Mouse (Mus musculus) ES-E14 (cell line): ENCODE measurements around the gene Cs.

Source experiments
- CHD2 ChIP-seq: IDR thresholded peaks from 2 replicates; pipeline ENCODE4 v1.6.1; 2014; ENCODE audit warnings: mild to moderate bottlenecking, low read depth, low read length, inconsistent platforms
- MAFK ChIP-seq: IDR thresholded peaks from 2 replicates; pipeline ENCODE4 v1.6.1; 2014; ENCODE audit warnings: mild to moderate bottlenecking, low read depth, low read length, inconsistent platforms; ENCODE audit not compliant: insufficient read depth
- ZNF384 ChIP-seq: IDR thresholded peaks from 2 replicates; pipeline ENCODE4 v1.6.1; 2012; ENCODE audit warnings: low read depth, low read length, inconsistent platforms

GRCm38 (mm10) chr10:128403931-128404330 lies 66.4 kb downstream of the Cs start:
- TF ChIP-seq MAFK (no peak), ZNF384 (no peak), CHD2 (no peak)
